Mouse (Mus musculus) forebrain, postnatal 0 days (tissue): ENCODE measurements at regions not wholly inside any gene's neighbourhood (a gene's known extent, or its start where the extent isn't known, plus 50 kb on each side); places are given as distances from the start of the nearest gene placed in this dataset.

ENCODE experiments used
- ATAC-seq: fragments of 200-750 bp; cut with Nextera tagmentation; 2 replicates; pipeline ENCODE4 v1.8.0; 2017; ENCODE audit warnings: mild to moderate bottlenecking, moderate library complexity
- DNase-seq: peaks from one replicate; pipeline ENCODE4 v3.0.0-alpha.2; 2015
- H3K27ac ChIP-seq: fragments of 300-500 bp; sonication (generic); 2 replicates; pipeline ENCODE4 v1.5.1; 2014; ENCODE audit warnings: low read depth, mild to moderate bottlenecking, antibody characterized with exemption, low read length, moderate library complexity, mixed read lengths
- H3K27me3 ChIP-seq: fragments of 300-500 bp; sonication (generic); 2 replicates; pipeline ENCODE4 v1.6.1; 2014; ENCODE audit warnings: mild to moderate bottlenecking, low read length, mixed read lengths; ENCODE audit not compliant: insufficient read depth
- H3K36me3 ChIP-seq: fragments of 300-500 bp; sonication (generic); 2 replicates; pipeline ENCODE4 v1.6.1; 2014; ENCODE audit warnings: mild to moderate bottlenecking, moderate library complexity; ENCODE audit not compliant: insufficient read depth
- H3K4me1 ChIP-seq: fragments of 300-500 bp; sonication (generic); 2 replicates; pipeline ENCODE4 v1.6.1; 2014; ENCODE audit warnings: antibody characterized with exemption; ENCODE audit not compliant: insufficient read depth
- H3K4me2 ChIP-seq: fragments of 300-500 bp; sonication (generic); 2 replicates; pipeline ENCODE4 v1.6.1; 2014; ENCODE audit warnings: low read depth, mild to moderate bottlenecking, moderate library complexity
- H3K4me3 ChIP-seq: fragments of 300-500 bp; sonication (generic); 2 replicates; pipeline ENCODE4 v1.5.1; 2014; ENCODE audit warnings: low read depth, low read length, mixed read lengths
- H3K9ac ChIP-seq: fragments of 300-500 bp; sonication (generic); 2 replicates; pipeline ENCODE4 v1.6.1; 2014; ENCODE audit warnings: mild to moderate bottlenecking
- H3K9me3 ChIP-seq: fragments of 300-500 bp; sonication (generic); 2 replicates; pipeline ENCODE4 v1.6.1; 2016; ENCODE audit warnings: low read length
- CTCF ChIP-seq: sonication (generic); IDR thresholded peaks from 2 replicates; pipeline ENCODE4 v1.5.1; 2016; ENCODE audit warnings: antibody characterized with exemption, control low read depth, low read depth
- WGBS: fragments of 180-500 bp; shearing (Covaris S2); extraction: QIAGEN DNeasy Blood & Tissue Kit; methylation state at CpG from one replicate; pipeline ENCODE4 v1.1.7; 2014; 5-methylcytosine and 5-hydroxymethylcytosine counted together

DNA sequence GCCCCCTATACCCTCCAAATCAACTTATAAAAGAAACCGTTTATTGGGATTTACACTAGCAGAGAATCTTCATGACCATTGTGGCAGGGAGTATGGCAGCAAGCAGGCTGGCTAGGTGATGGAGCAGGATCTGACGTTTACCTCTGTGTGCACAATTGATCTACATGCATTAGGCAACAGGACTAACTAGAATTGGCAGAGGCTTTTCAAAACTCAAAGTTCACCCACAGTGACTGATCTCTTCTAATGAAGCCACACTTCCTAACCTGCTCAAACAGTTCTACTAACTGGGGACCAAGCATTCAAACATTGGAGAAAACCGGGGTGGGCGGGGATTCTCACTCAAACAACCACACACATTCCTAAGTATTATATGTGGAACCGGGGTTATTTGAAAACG is 1382.9 kb upstream of the Tenm2 start:
- no peak overlapping the region for H3K9ac ChIP-seq
- H3K4me3 ChIP-seq = no peak overlapping the region
- no peaks in the 10 kb centered on the region for H3K4me1 ChIP-seq
- ATAC-seq (no peak), DNase-seq (no peak)
- no peaks in the 10 kb centered on the region for H3K27me3 ChIP-seq
- no peaks in the 10 kb centered on the region for H3K36me3 ChIP-seq
- no peak overlapping the region for H3K27ac ChIP-seq
- 83% methylated on average over 6 of the region's 6 CpGs for WGBS
- H3K9me3 ChIP-seq = no peaks in the 10 kb centered on the region
- H3K4me2 ChIP-seq = no peak overlapping the region
- no peak for TF ChIP-seq CTCF

- ATAC-seq (peak; percentile 58), DNase-seq (peak; percentile 63)
- H3K9me3 ChIP-seq = no peaks in the 10 kb centered on the region
- H3K27ac ChIP-seq = no peak overlapping the region
- no peaks in the 10 kb centered on the region for H3K4me1 ChIP-seq
- H3K27me3 ChIP-seq = no peaks in the 10 kb centered on the region
- 28% methylated on average over 4 of the region's 4 CpGs for WGBS
- no peak for TF ChIP-seq CTCF
- no peak overlapping the region for H3K4me3 ChIP-seq
- no peaks in the 10 kb centered on the region for H3K36me3 ChIP-seq
- no peak overlapping the region for H3K4me2 ChIP-seq
- no peak overlapping the region for H3K9ac ChIP-seq
These were observed 1365.2 kb upstream of the Tenm2 start for GRCm38 (mm10) chr11:38600971-38601370.

- 49% methylated on average over 1 of the region's 1 CpGs for WGBS
- no peaks in the 10 kb centered on the region for H3K4me1 ChIP-seq
- ATAC-seq = no peak
These were observed 1332.8 kb upstream of the Tenm2 start for GRCm38 (mm10) chr11:38568515-38568914.

GRCm38 (mm10) chr11:38543893-38544292 is 1308.1 kb upstream of the Tenm2 start:
- ATAC-seq (no peak), DNase-seq (peak; percentile 15)
- H3K27ac ChIP-seq = no peak overlapping the region
- H3K4me3 ChIP-seq = no peak overlapping the region
- H3K9ac ChIP-seq = no peak overlapping the region
- peak; percentile 40 for TF ChIP-seq CTCF
- no peak overlapping the region for H3K4me2 ChIP-seq
- H3K27me3 ChIP-seq = no peaks in the 10 kb centered on the region
- H3K4me1 ChIP-seq = no peaks in the 10 kb centered on the region
- WGBS = 10% methylated on average over 8 of the region's 8 CpGs
- H3K9me3 ChIP-seq = no peaks in the 10 kb centered on the region
- no peaks in the 10 kb centered on the region for H3K36me3 ChIP-seq

More at GRCm38 (mm10) chr11:38568515-38568914, 1332.8 kb upstream of the Tenm2 start:
- H3K4me2 ChIP-seq = no peak overlapping the region
- H3K9me3 ChIP-seq = no peaks in the 10 kb centered on the region
- H3K36me3 ChIP-seq = no peaks in the 10 kb centered on the region
- no peaks in the 10 kb centered on the region for H3K27me3 ChIP-seq
- no peak for TF ChIP-seq CTCF
- H3K9ac ChIP-seq = no peak overlapping the region
- no peak overlapping the region for H3K4me3 ChIP-seq
- DNase-seq = no peak
- no peak overlapping the region for H3K27ac ChIP-seq

DNA sequence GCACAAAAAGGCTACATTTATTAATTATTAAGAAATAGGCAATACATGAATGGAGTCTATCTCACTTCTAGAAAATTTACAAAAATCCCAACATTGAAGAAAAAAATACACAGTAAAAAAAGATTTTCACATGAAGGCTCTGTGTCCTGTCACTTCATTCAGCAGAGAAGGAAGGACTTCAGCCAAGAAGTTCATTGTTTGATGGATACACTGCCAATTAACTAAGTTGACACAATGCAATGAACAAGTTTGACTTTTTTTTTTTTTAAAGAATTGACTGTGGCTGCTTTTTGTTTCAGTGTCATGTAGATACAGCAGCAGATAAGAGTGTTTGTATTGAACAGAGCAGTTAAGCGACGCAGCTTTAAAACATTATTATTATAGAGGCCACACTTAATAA is 1304.3 kb upstream of the Tenm2 start:
- Histone ChIP-seq H3K9ac (no peak overlapping the region), H3K9me3 (no peaks in the 10 kb centered on the region), H3K4me3 (no peak overlapping the region), H3K4me2 (no peak overlapping the region), H3K27me3 (no peaks in the 10 kb centered on the region), H3K27ac (no peak overlapping the region), H3K4me1 (no peaks in the 10 kb centered on the region), H3K36me3 (no peaks in the 10 kb centered on the region)
- 69% methylated on average over 2 of the region's 2 CpGs for WGBS
- TF ChIP-seq CTCF = no peak
- DNase-seq (no peak), ATAC-seq (no peak)

DNA sequence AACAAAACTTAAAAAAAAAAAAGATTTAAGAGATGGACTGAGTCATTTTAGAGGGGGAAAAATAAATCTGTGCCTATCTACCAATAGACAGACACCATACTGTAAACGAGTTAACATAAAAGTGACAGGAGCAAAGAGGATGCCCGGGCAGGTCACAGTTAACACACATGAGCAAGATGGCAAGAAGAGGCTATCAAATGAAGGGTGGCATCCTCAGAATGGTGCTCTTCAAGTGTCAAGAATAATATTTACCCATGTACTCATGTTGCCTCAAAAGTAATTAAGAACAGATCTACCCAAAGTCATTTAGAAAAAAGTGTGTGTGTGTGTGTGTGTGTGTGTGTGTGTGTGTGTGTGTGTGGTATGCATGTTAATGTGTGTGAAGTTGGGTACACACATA is 1296.5 kb upstream of the Tenm2 start:
- no peak overlapping the region for H3K4me2 ChIP-seq
- DNase-seq (no peak), ATAC-seq (no peak)
- H3K4me1 ChIP-seq = no peaks in the 10 kb centered on the region
- H3K27ac ChIP-seq = no peak overlapping the region
- no peaks in the 10 kb centered on the region for H3K36me3 ChIP-seq
- no peak overlapping the region for H3K9ac ChIP-seq
- H3K4me3 ChIP-seq = no peak overlapping the region
- no peak for TF ChIP-seq CTCF
- 94% methylated on average over 2 of the region's 2 CpGs for WGBS
- H3K9me3 ChIP-seq = no peaks in the 10 kb centered on the region
- no peaks in the 10 kb centered on the region for H3K27me3 ChIP-seq

- no peak for ATAC-seq
- no peak for DNase-seq
- Histone ChIP-seq H3K27me3 (no peaks in the 10 kb centered on the region), H3K27ac (no peak overlapping the region), H3K4me1 (no peaks in the 10 kb centered on the region), H3K4me2 (no peak overlapping the region), H3K9me3 (no peaks in the 10 kb centered on the region), H3K4me3 (no peak overlapping the region), H3K36me3 (no peaks in the 10 kb centered on the region), H3K9ac (no peak overlapping the region)
- no peak for TF ChIP-seq CTCF
- WGBS = 92% methylated on average over 4 of the region's 4 CpGs
These were observed 1273.9 kb upstream of the Tenm2 start for GRCm38 (mm10) chr11:38509676-38510075.

GRCm38 (mm10) chr11:38464239-38464596 is 1228.5 kb upstream of the Tenm2 start:
- DNase-seq = no peak
- H3K4me2 ChIP-seq = no peak overlapping the region
- no peaks in the 10 kb centered on the region for H3K4me1 ChIP-seq
- 86% methylated on average over 2 of the region's 2 CpGs for WGBS
- H3K27me3 ChIP-seq = no peaks in the 10 kb centered on the region
- no peak for TF ChIP-seq CTCF
- no peaks in the 10 kb centered on the region for H3K36me3 ChIP-seq
- no peak overlapping the region for H3K4me3 ChIP-seq
- no peaks in the 10 kb centered on the region for H3K9me3 ChIP-seq
- H3K27ac ChIP-seq = no peak overlapping the region
- ATAC-seq = no peak
- H3K9ac ChIP-seq = no peak overlapping the region
